Mouse (Mus musculus) myocyte (in vitro differentiated cells): ENCODE measurements around the gene Krt82. TPM values are rescaled to one million over a fixed set of nuclear protein-coding genes. Genes with fewer than 3 reads are reported as not detected.

Source experiments
- H3K27me3 ChIP-seq: one replicate; pipeline ENCODE4 v1.6.1; 2011; ENCODE audit not compliant: control insufficient read depth, insufficient read depth, insufficient read length
- H3K36me3 ChIP-seq: one replicate; pipeline ENCODE4 v1.6.1; 2011; ENCODE audit not compliant: control insufficient read depth, insufficient read depth
- H3K4me2 ChIP-seq: one replicate; pipeline ENCODE4 v1.6.1; 2011; ENCODE audit warnings: low read depth, control low read depth
- H3K4me3 ChIP-seq: one replicate; pipeline ENCODE4 v1.5.1; 2011; ENCODE audit warnings: mild to moderate bottlenecking, control low read depth, moderate library complexity
- H3K79me2 ChIP-seq: one replicate; pipeline ENCODE4 v1.6.1; 2011; ENCODE audit not compliant: control insufficient read depth, insufficient read depth
- H3ac ChIP-seq: one replicate; pipeline ENCODE4 v1.6.1; 2011; ENCODE audit not compliant: control insufficient read depth, insufficient read length
- CEBPB ChIP-seq: IDR thresholded peaks from 2 replicates; pipeline ENCODE4 v1.6.1; 2011; ENCODE audit warnings: mild to moderate bottlenecking, moderate library complexity; ENCODE audit not compliant: poor library complexity, insufficient read depth, severe bottlenecking
- E2F4 ChIP-seq: IDR thresholded peaks from one replicate; pipeline ENCODE4 v1.6.1; 2011; ENCODE audit warnings: mild to moderate bottlenecking, control low read depth, moderate library complexity; ENCODE audit not compliant: insufficient read depth
- MAX ChIP-seq: IDR thresholded peaks from one replicate; pipeline ENCODE4 v1.6.1; 2011; ENCODE audit warnings: low read depth, mild to moderate bottlenecking, control low read depth
- MYOD1 ChIP-seq, 3 experiments: IDR thresholded peaks; one replicate each; pipeline ENCODE4 v1.6.1; 2011; ENCODE audit warnings: control low read depth in 2 of 3, low read depth in 2 of 3, mild to moderate bottlenecking in 2 of 3, moderate library complexity in 1 of 3; ENCODE audit not compliant: insufficient read length in 2 of 3, control insufficient read depth in 1 of 3
- MYOG ChIP-seq, 3 experiments: IDR thresholded peaks; one replicate each; pipeline ENCODE4 v1.6.1; 2011; ENCODE audit warnings: control low read depth in 2 of 3, low read depth in 2 of 3, mild to moderate bottlenecking in 2 of 3; ENCODE audit not compliant: insufficient read length in 2 of 3, control insufficient read depth in 1 of 3, insufficient read depth in 1 of 3
- POLR2A ChIP-seq: IDR thresholded peaks from one replicate; pipeline ENCODE4 v1.6.1; 2011; ENCODE audit warnings: low read depth, mild to moderate bottlenecking, control low read depth, moderate library complexity; ENCODE audit not compliant: insufficient read length
- POLR2AphosphoS2 ChIP-seq: IDR thresholded peaks from one replicate; pipeline ENCODE4 v1.6.1; 2011; ENCODE audit warnings: low read depth, control low read depth; ENCODE audit not compliant: insufficient read length
- REST ChIP-seq: IDR thresholded peaks from one replicate; pipeline ENCODE4 v1.6.1; 2011; ENCODE audit warnings: mild to moderate bottlenecking, control low read depth, moderate library complexity; ENCODE audit not compliant: insufficient read depth, insufficient read length
- SRF ChIP-seq: IDR thresholded peaks from one replicate; pipeline ENCODE4 v1.6.1; 2011; ENCODE audit warnings: low read depth; ENCODE audit not compliant: control insufficient read depth, insufficient read length
- TCF12 ChIP-seq: IDR thresholded peaks from one replicate; pipeline ENCODE4 v1.6.1; 2011; ENCODE audit warnings: mild to moderate bottlenecking, control low read depth; ENCODE audit not compliant: poor library complexity, insufficient read depth, severe bottlenecking
- TCF3 ChIP-seq: IDR thresholded peaks from one replicate; pipeline ENCODE4 v1.6.1; 2011; ENCODE audit warnings: low read depth, control low read depth; ENCODE audit not compliant: insufficient read length
- USF1 ChIP-seq: IDR thresholded peaks from one replicate; pipeline ENCODE4 v1.6.1; 2011; ENCODE audit warnings: low read depth, mild to moderate bottlenecking, control low read depth, moderate library complexity
- polyA plus RNA-seq: library from polyadenylated mRNA; unstranded; fragments of >200 nt; fragmentation: generic; extraction: Trizol; gene quantifications from one replicate; pipeline ENCODE4 v1.2.1, GENCODE M21; 2012; ENCODE audit warnings: missing spikeins

The Krt82 gene
- not detected for polyA plus RNA-seq

GRCm38 (mm10) chr15:101550567-101550966, at the start of gene Krt82:
TSS of gene Krt82 (minus strand) at chr15:101550667.
- Histone ChIP-seq H3ac (no peak within 1 kb of the TSS), H3K36me3 (no peaks in the 10 kb centered on the region), H3K27me3 (peaks cover 52% of the 10 kb centered on the region), H3K4me2 (no peak within 1 kb of the TSS), H3K79me2 (no peaks in the 10 kb centered on the region), H3K4me3 (no peak within 1 kb of the TSS)
- TF ChIP-seq E2F4 = no peak

- H3K36me3 ChIP-seq = no peaks in the 10 kb centered on the region
- H3K27me3 ChIP-seq = peaks cover 20% of the 10 kb centered on the region
- H3K79me2 ChIP-seq = no peaks in the 10 kb centered on the region
- TF ChIP-seq MYOG (IDR thresholded peaks at IDR 0.05; ENCODE audit: control insufficient read depth in 1 of 3, insufficient read depth in 1 of 3, insufficient read length in 2 of 3, low read depth in 2 of 3) = no peak
- TF ChIP-seq MYOD1 (IDR thresholded peaks at IDR 0.05; ENCODE audit: control insufficient read depth in 1 of 3, insufficient read length in 2 of 3, low read depth in 2 of 3) = no peak
- no peak for TF ChIP-seq MAX
- TF ChIP-seq E2F4 = no peak
- TF ChIP-seq TCF12 = no peak
- no peak for TF ChIP-seq POLR2A
- no peak for TF ChIP-seq SRF
- no peak for TF ChIP-seq CEBPB
- TF ChIP-seq POLR2AphosphoS2 = no peak
- no peak for TF ChIP-seq REST
- no peak for TF ChIP-seq USF1
- H3K4me3 ChIP-seq = no peak overlapping the region
- H3K4me2 ChIP-seq = no peak overlapping the region
- H3ac ChIP-seq = no peak overlapping the region
Observed at GRCm38 (mm10) chr15:101599123-101599522, 48.7 kb upstream of the Krt82 start.

DNA sequence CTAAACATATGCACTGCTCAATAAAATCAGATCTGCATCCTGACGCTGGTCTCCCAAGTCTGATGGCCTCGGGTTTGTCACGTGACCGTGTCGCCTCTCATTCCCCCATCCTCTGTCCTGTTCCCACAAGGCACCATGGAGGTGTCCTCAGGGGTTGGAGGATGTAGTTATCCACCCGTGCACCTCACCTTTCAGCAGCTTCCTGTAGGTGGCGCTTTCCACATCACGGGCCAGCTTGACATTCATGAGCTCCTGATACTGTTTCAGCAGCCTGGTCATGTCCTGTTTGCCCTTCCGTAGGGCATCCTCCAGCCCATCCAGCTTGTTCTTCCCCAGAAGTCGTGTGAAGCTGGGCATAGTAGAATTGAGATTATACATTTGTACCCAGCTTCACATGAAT, 37.7 kb upstream of the Krt82 start:
- H3K27me3 ChIP-seq = peaks cover 14% of the 10 kb centered on the region
- H3K36me3 ChIP-seq = no peaks in the 10 kb centered on the region
- H3K79me2 ChIP-seq = no peaks in the 10 kb centered on the region
- H3K4me3 ChIP-seq = no peak overlapping the region
- no peak overlapping the region for H3K4me2 ChIP-seq
- TF ChIP-seq MYOG (IDR thresholded peaks at IDR 0.05; ENCODE audit: control insufficient read depth in 1 of 3, insufficient read depth in 1 of 3, insufficient read length in 2 of 3, low read depth in 2 of 3) (no peak), POLR2A (no peak)
- H3ac ChIP-seq = no peak overlapping the region

DNA sequence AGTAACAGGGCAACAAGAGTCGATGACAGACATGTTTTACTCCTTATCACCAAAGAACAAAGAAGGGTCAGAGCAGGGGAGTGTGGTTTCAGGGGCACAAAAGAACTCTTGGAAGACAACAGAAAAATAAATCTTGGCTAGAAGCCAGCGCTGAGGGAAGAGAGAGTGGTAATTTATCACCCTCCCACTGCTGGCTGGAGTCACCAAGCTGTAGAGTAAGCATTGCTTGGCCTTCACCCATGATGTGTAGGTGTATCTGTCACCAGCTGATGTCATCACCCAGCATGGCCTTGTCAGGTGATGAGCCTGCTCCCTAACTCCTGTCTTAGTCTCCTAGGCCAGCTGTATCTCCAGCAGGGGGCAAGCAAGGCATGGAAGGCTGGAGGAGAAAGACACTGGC, 34.0 kb upstream of the Krt82 start:
- Histone ChIP-seq H3K4me2 (no peak overlapping the region), H3K79me2 (no peaks in the 10 kb centered on the region), H3ac (no peak overlapping the region), H3K36me3 (no peaks in the 10 kb centered on the region), H3K4me3 (no peak overlapping the region), H3K27me3 (peaks cover 14% of the 10 kb centered on the region)
- no peak for TF ChIP-seq MYOG (IDR thresholded peaks at IDR 0.05; ENCODE audit: control insufficient read depth in 1 of 3, insufficient read depth in 1 of 3, insufficient read length in 2 of 3, low read depth in 2 of 3)
- TF ChIP-seq CEBPB = no peak
- no peak for TF ChIP-seq E2F4
- no peak for TF ChIP-seq MYOD1 (IDR thresholded peaks at IDR 0.05; ENCODE audit: control insufficient read depth in 1 of 3, insufficient read length in 2 of 3, low read depth in 2 of 3)
- TF ChIP-seq MAX = no peak
- TF ChIP-seq REST = no peak
- TF ChIP-seq USF1 = no peak
- TF ChIP-seq TCF12 = no peak
- no peak for TF ChIP-seq POLR2A

- Histone ChIP-seq H3K36me3 (no peaks in the 10 kb centered on the region), H3ac (no peak overlapping the region), H3K4me3 (no peak overlapping the region), H3K27me3 (peaks cover 14% of the 10 kb centered on the region), H3K4me2 (no peak overlapping the region), H3K79me2 (no peaks in the 10 kb centered on the region)
- TF ChIP-seq USF1 (no peak), E2F4 (no peak), REST (no peak), POLR2AphosphoS2 (no peak)
Observed at GRCm38 (mm10) chr15:101583211-101583965, 32.9 kb upstream of the Krt82 start.

DNA sequence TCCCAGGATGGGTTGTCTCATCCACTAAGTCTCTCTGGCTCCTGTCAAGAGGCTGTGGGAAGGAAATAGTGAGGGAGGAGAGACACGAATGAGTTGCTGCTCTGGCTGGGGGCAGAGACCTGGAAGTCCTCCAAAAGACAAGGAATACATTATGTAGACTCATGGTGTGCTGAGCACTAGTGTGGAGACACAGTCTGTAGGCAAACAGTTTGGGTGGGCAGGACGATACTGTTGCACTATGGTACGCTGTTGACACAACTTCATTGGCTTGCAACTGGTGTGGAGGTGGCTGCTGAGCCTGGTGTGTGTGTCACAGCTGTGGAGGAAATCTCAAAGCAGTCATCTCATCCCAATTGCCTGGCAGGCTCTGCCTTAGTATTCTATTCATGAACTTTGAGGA, 31.2 kb upstream of the Krt82 start:
- no peak overlapping the region for H3K4me2 ChIP-seq
- no peak for TF ChIP-seq TCF3
- TF ChIP-seq MYOG (IDR thresholded peaks at IDR 0.05; ENCODE audit: control insufficient read depth in 1 of 3, insufficient read depth in 1 of 3, insufficient read length in 2 of 3, low read depth in 2 of 3) = no peak
- TF ChIP-seq TCF12 = no peak
- TF ChIP-seq REST = no peak
- no peak for TF ChIP-seq E2F4

More for the DNA sequence above, 31.2 kb upstream of the Krt82 start:
- H3ac ChIP-seq = no peak overlapping the region
- no peaks in the 10 kb centered on the region for H3K36me3 ChIP-seq
- no peaks in the 10 kb centered on the region for H3K79me2 ChIP-seq
- H3K27me3 ChIP-seq = peaks cover 5% of the 10 kb centered on the region
- H3K4me3 ChIP-seq = no peak overlapping the region
